Mouse (Mus musculus) liver, embryonic 16.5 days (tissue): Measurements from ENCODE around the gene Psme2b. TPM values are rescaled to one million over a fixed set of nuclear protein-coding genes. Genes with fewer than 3 reads are reported as not detected.
"Not testable (repeated sequence)": the region's sequence is repeated elsewhere in the genome, so short reads cannot be mapped to it uniquely, and the experiment has no call there.

Source experiments
- ATAC-seq: fragments of 200-750 bp; cut with Nextera tagmentation; 2 replicates; pipeline ENCODE4 v1.8.0; 2017; ENCODE audit warnings: low read depth, mild to moderate bottlenecking, moderate number of reproducible peaks, moderate library complexity
- H3K27ac ChIP-seq: fragments of 300-500 bp; sonication (generic); 2 replicates; pipeline ENCODE4 v1.5.1; 2014; ENCODE audit warnings: mild to moderate bottlenecking, low read length
- H3K27me3 ChIP-seq: fragments of 300-500 bp; sonication (generic); 2 replicates; pipeline ENCODE4 v1.6.1; 2014; ENCODE audit warnings: low read depth, low read length, mixed read lengths; ENCODE audit not compliant: control insufficient read depth, insufficient read depth
- H3K36me3 ChIP-seq: fragments of 300-500 bp; sonication (generic); 2 replicates; pipeline ENCODE4 v1.6.1; 2014; ENCODE audit warnings: mild to moderate bottlenecking; ENCODE audit not compliant: control insufficient read depth, insufficient read depth
- H3K4me1 ChIP-seq: fragments of 300-500 bp; sonication (generic); 2 replicates; pipeline ENCODE4 v1.6.1; 2014; ENCODE audit warnings: low read depth, low read length, mixed read lengths; ENCODE audit not compliant: control insufficient read depth
- H3K4me2 ChIP-seq: fragments of 300-500 bp; sonication (generic); 2 replicates; pipeline ENCODE4 v1.6.1; 2014; ENCODE audit warnings: low read depth, low read length, mixed read lengths
- H3K4me3 ChIP-seq: fragments of 300-500 bp; sonication (generic); 2 replicates; pipeline ENCODE4 v1.5.1; 2014; ENCODE audit warnings: low read depth, mild to moderate bottlenecking, low read length
- H3K9ac ChIP-seq: fragments of 300-500 bp; sonication (generic); 2 replicates; pipeline ENCODE4 v1.6.1; 2014; ENCODE audit warnings: low read depth, low read length
- H3K9me3 ChIP-seq: fragments of 300-500 bp; sonication (generic); replicated peaks from 2 replicates; pipeline ENCODE4 v1.6.1; 2016; ENCODE audit warnings: low read length; ENCODE audit not compliant: control insufficient read depth
- WGBS: fragments of 180-500 bp; shearing (Covaris S2); extraction: QIAGEN DNeasy Blood & Tissue Kit; methylation state at CpG from one replicate; pipeline ENCODE4 v1.1.7; 2014; ENCODE audit not compliant: insufficient replicate concordance; 5-methylcytosine and 5-hydroxymethylcytosine counted together
- polyA plus RNA-seq: library from polyadenylated mRNA; unstranded; fragments of >200 nt; fragmentation: Nextera tagmentation; extraction: Ambion mirVana; gene quantifications from 2 replicates; pipeline ENCODE4 v1.2.1, GENCODE M21; 2015

Gene Psme2b
- polyA plus RNA-seq, 1 experiment from 2014 or later = 3.1 TPM

- H3K36me3 ChIP-seq = no peaks in the 10 kb centered on the region
- H3K9ac ChIP-seq = no peak overlapping the region
- H3K27ac ChIP-seq = no peak overlapping the region
- H3K4me1 ChIP-seq = no peaks in the 10 kb centered on the region
- no peak for ATAC-seq
- H3K9me3 ChIP-seq = no peaks in the 10 kb centered on the region
- WGBS = 59% methylated on average over 3 of the region's 3 CpGs
- no peaks in the 10 kb centered on the region for H3K27me3 ChIP-seq
- H3K4me2 ChIP-seq = no peak overlapping the region
- no peak overlapping the region for H3K4me3 ChIP-seq
Measured at GRCm38 (mm10) chr11:48918380-48918779, 27.6 kb downstream of the Psme2b start.

GRCm38 (mm10) chr11:48913611-48914010 lies 32.4 kb downstream of the Psme2b start:
- Histone ChIP-seq H3K4me1 (no peaks in the 10 kb centered on the region), H3K36me3 (no peaks in the 10 kb centered on the region), H3K9me3 (no peaks in the 10 kb centered on the region), H3K4me2 (no peak overlapping the region), H3K4me3 (no peak overlapping the region), H3K9ac (no peak overlapping the region), H3K27ac (no peak overlapping the region), H3K27me3 (no peaks in the 10 kb centered on the region)
- no peak for ATAC-seq
- 49% methylated on average over 1 of the region's 1 CpGs for WGBS

- no peak overlapping the region for H3K9ac ChIP-seq
- H3K9me3 ChIP-seq = no peaks in the 10 kb centered on the region
- no peak overlapping the region for H3K27ac ChIP-seq
- H3K36me3 ChIP-seq = no peaks in the 10 kb centered on the region
- H3K4me3 ChIP-seq = no peak overlapping the region
- no peak overlapping the region for H3K4me2 ChIP-seq
- 4% methylated on average over 1 of the region's 1 CpGs for WGBS
- no peaks in the 10 kb centered on the region; the same call in none of the 2 replicates for H3K4me1 ChIP-seq
- ATAC-seq = peak; percentile 43; the same call in 1 of the 2 replicates
- H3K27me3 ChIP-seq = no peaks in the 10 kb centered on the region
Measured at GRCm38 (mm10) chr11:48908459-48908858, 37.5 kb downstream of the Psme2b start.

GRCm38 (mm10) chr11:48902021-48902420 lies 44.0 kb downstream of the Psme2b start, which contains the start of gene Gm5431:
TSS of gene Gm5431 (minus strand) at chr11:48902214.
- Histone ChIP-seq H3K4me1 (no peaks in the 10 kb centered on the region), H3K27me3 (no peaks in the 10 kb centered on the region), H3K9me3 (no peaks in the 10 kb centered on the region), H3K4me3 (no peak within 1 kb of the TSS), H3K27ac (0 out of 2 replicates have a peak within 1 kb of the TSS, but pooled peaks have one; percentile 14), H3K4me2 (no peak within 1 kb of the TSS), H3K9ac (no peak within 1 kb of the TSS), H3K36me3 (no peaks in the 10 kb centered on the region)
- WGBS = 47% methylated on average over 2 of the region's 2 CpGs
- ATAC-seq = no peak

GRCm38 (mm10) chr11:48901567-48901930 lies 44.4 kb downstream of the Psme2b start:
- H3K27me3 ChIP-seq, ATAC-seq, H3K4me3 ChIP-seq, H3K9ac ChIP-seq, H3K4me2 ChIP-seq, H3K36me3 ChIP-seq, H3K4me1 ChIP-seq, H3K9me3 ChIP-seq: not testable (repeated sequence)
- 0 out of 2 replicates have a peak overlapping the region, but pooled peaks have one; percentile 14 for H3K27ac ChIP-seq
- 57% methylated on average over 1 of the region's 1 CpGs for WGBS

GRCm38 (mm10) chr11:48900654-48901566 lies 45.1 kb downstream of the Psme2b start:
- not testable (repeated sequence) for ATAC-seq, H3K36me3 ChIP-seq, H3K4me1 ChIP-seq, H3K9me3 ChIP-seq, H3K27ac ChIP-seq, H3K4me3 ChIP-seq, H3K9ac ChIP-seq, H3K27me3 ChIP-seq, H3K4me2 ChIP-seq
- WGBS = 34% methylated on average over 6 of the region's 6 CpGs

GRCm38 (mm10) chr11:48898812-48899431 lies 47.1 kb downstream of the Psme2b start:
- H3K4me1 ChIP-seq = no peaks in the 10 kb centered on the region
- no peak overlapping the region for H3K4me3 ChIP-seq
- no peak for ATAC-seq
- WGBS = 55% methylated on average over 2 of the region's 2 CpGs
- no peaks in the 10 kb centered on the region for H3K36me3 ChIP-seq
- no peak overlapping the region for H3K4me2 ChIP-seq
- no peaks in the 10 kb centered on the region for H3K9me3 ChIP-seq
- H3K27me3 ChIP-seq = no peaks in the 10 kb centered on the region
- no peak overlapping the region for H3K9ac ChIP-seq
- H3K27ac ChIP-seq = no peak overlapping the region
